Mouse (Mus musculus): ENCODE results near the gene 4930426L09Rik. TPM values are rescaled to one million over a fixed set of nuclear protein-coding genes. Genes with fewer than 3 reads are reported as not detected.

4930426L09Rik gene
- total RNA-seq, 4 experiments from 2014 or later, result 1.1 to 2.5 (median 1.2) TPM

DNA sequence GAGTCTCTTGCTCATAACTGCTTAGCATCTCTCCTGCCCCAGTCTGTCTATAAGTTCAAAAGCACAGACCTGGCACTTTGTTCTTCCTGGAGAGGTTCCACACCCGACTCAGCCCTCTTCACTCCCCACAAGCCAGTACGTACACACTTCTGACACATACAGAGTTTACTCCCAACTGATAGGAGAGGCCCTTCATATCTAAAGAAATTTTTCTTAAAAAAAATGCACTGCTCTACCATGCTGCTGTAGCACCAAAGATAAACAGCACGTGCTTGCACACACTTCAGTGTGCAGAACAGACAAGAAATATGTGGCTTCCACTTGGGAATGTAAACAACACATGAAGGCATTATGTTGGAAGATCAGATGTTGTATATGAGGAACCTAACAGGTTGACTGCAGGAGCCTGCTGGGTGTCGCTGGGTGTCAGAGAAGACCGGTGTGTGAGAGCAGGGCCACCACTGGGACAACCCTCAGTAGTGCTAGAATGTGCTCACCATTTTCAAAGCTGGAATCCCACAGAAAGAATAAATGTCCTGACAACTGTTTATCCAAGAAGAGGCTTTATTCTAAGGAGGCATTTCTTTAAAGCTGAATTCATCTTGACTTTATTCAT, 29.0 kb upstream of the 4930426L09Rik start:
- no peak for DNase-seq (ENCODE audit: low spot score in 2 of 2)

DNA sequence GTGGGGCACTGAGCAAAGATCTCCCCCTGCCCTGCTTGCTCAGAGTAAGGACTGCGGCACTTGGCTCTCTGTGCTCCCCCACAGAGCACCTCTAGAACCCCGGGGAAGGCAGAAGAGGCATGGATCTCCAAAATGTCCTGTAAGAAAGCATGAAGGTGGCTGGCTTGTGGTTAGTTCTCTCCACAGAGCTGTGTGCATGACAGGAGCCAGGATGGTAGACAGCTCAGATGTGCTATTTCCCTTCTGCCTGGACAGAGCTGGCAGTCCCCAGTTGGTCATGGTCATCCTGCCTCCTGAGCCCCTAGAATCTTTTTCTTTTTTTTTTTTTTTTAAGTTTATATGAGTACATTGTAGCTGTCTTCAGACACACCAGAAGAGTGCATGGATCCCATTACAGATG, 27.7 kb upstream of the 4930426L09Rik start:
- no peak for DNase-seq (ENCODE audit: low spot score in 2 of 2)

DNA sequence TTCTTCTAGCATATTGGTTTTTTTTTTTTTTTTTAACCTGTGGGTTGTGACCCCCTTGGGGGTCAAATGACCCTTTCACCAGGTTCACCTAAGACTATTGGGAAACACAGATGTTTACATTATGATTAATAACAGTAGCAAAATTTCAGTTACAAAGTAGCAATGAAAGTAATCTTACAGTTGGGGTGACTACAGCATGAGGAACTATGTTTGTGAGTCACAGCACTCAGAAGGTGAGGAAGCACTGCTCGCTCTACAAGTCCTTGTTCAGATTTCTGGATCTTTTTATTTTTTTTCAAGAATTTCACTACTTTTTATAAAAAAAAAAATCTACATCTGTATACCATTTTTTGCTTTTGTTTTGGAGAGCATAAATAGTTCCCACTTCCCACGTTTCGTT, 26.6 kb upstream of the 4930426L09Rik start:
- DNase-seq (ENCODE audit: low spot score in 2 of 2), result no peak

- no peak for DNase-seq (ENCODE audit: low spot score in 2 of 2)
These were observed 23.1 kb upstream of the 4930426L09Rik start for GRCm38 (mm10) chr2:18974882-18975645.

DNA sequence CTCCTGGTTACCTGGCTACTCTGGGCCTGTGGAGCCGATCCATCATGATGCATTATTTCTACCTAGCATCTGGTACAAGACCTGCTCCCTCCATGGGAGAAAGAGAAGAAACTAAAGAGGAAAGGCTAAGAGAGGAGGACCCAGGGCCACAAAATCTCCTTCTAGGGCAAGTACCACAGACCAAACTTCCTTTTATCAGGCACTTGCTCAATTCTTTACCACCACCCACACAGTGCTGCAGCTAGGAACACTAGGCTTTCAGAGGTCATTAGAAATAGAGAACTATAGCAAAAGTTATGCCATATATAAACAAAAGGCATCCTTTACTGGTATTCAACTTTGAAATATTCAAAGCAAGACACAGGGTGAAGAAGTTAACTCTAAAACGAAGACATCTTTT, 22.0 kb upstream of the 4930426L09Rik start:
- no peak for DNase-seq (ENCODE audit: low spot score in 2 of 2)

- DNase-seq (ENCODE audit: low spot score in 2 of 2), result no peak
These were observed 20.8 kb upstream of the 4930426L09Rik start for GRCm38 (mm10) chr2:18977201-18977805.

GRCm38 (mm10) chr2:18979046-18979445, 19.1 kb upstream of the 4930426L09Rik start:
- no peak for DNase-seq (ENCODE audit: low spot score in 2 of 2)

DNA sequence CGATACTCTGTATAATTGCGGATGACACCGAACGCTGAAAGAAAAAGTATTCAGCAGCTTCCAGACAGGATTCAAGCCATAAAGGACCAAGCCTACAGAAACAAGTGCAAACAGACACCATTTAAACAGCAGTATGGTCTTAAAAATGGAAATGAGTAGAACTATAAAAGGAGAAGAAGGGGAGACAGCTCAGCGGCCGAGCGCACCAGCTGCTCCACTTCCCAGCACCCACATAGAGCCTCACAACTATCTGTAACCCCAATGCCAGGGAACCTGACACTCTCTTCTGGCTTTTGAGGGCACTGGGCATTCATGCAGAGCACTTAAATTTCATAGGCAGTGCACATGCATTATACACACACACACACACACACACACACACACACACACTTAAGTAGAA, 18.5 kb upstream of the 4930426L09Rik start:
- no peak for DNase-seq (ENCODE audit: low spot score in 2 of 2)

- DNase-seq (ENCODE audit: low spot score in 2 of 2), result no peak
These were observed 15.6 kb upstream of the 4930426L09Rik start for GRCm38 (mm10) chr2:18982581-18982980.

DNA sequence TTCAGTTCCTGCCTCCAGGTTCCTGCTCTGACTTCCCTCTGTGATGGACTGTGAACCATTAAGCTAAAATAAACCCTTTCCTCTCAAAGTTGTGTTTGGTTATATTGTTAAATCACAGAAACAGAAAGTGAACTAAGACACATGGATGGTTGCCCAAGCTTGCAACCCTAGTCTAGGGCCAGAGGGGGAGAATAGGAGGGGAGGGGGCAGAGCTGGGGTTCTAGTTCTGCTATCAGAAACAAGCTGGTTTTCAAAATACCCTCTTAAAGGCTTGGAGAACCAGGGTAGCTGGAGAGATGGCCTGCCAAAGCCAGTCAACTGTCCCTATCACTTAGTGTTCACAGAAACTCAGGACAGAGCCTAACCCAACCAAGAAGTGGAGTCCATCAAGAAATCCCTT, 14.6 kb upstream of the 4930426L09Rik start:
- no peak for DNase-seq (ENCODE audit: low spot score in 2 of 2)

GRCm38 (mm10) chr2:18984095-18984847, 13.9 kb upstream of the 4930426L09Rik start:
- no peak for DNase-seq (ENCODE audit: low spot score in 2 of 2)

- no peak for DNase-seq (ENCODE audit: low spot score in 2 of 2)
These were observed 12.6 kb upstream of the 4930426L09Rik start for GRCm38 (mm10) chr2:18985506-18985905.

DNA sequence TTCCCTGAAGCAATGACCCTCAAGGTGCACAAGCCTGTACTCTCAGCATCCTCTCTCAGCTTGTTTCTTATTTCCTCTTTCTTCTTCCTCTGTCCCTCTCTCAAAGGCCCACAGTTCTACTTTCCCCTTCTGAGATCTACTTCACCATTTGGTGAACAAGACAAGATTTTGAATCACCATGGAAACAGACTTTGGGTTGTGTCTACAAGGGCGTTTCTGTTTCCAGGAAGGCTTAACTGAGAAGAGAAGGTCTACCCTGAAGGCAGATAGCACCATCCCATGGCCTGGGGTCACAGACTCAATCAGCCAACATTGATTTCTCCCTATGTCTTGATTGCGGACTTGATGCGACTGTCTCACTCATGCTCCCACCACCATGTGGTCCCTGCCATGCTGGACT, 9.3 kb upstream of the 4930426L09Rik start:
- DNase-seq (ENCODE audit: low spot score in 2 of 2), result no peak

DNA sequence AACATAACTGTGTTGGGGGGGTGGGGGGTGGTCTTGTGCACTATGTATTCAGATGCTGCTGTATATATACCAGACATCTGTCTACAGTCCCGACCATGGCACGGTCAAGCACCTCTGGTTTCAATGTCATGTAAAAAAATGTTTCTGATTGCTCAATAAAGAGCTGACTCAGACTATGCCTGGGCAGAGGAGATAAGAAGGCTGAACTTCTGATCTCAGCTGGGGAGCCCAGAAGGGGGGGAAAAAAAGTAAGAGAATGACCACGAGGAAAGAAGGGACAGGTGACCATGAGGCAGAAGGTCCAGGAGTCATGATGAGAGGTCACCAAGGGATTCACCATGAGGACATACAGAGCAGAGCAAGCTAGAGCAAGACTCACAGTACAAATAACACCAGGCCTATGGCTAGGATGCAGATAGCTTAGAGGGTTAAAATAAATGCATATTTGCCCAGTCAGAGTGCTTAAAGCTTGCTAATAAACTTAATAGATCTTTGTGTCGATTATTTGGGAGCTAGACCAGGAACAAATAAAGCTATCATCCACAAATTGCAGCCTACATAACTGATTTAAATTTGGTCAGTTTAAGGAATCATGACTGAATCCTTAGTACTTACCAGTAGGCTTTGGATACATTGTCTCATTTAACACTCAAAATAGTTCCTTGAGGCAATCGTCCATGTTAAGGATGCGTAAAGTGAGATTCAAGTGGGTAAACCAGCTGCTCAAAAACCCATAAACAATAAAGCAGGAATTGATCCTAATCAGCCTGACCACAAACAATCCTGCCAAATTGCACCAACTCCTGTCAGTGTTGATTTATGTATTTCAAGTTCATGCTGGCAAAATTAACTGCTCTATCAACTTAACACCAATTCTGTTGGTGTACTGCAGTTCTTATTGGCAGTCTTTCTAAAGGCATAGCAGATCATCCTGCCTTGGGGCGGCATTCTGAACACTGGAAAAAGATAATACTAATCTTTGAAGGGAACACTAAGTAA, 5.3 kb upstream of the 4930426L09Rik start:
- no peak for DNase-seq (ENCODE audit: low spot score in 2 of 2)

GRCm38 (mm10) chr2:18996451-18997211, 1.5 kb upstream of the 4930426L09Rik start:
- peak in 1 of 2 experiments; percentile 13 for DNase-seq (ENCODE audit: low spot score in 2 of 2)

DNA sequence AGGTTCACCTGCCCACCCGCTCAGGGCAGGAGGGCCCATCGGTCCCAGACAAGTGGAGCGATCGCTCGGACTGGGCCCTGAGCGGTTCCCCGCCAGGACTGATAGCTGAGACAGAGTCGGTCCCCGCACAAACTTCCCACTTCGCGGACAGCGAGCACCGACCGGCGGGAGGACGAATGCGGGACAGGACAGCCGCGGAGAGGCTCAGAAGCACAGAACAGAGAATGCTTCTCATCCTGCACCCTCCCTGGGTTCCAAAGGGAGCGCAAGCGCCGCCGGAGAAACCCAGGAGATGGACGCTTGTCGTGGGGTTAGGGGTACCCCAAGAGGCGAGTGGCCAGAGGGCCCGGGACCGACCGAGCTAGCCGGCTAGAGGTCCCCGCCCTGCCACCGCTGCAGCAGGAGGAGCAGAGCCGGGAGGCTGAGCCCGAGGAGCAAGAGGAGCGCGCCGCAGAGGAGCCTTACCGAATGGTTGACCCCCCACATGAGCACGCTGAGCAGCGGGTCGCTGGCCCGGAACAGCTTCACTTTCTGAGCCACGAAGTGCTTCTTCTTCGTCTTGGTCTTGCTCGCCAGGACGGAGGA, 664 bp upstream of the 4930426L09Rik start:
- peak; percentile 20 to 48 for DNase-seq (ENCODE audit: low spot score in 2 of 2)

DNA sequence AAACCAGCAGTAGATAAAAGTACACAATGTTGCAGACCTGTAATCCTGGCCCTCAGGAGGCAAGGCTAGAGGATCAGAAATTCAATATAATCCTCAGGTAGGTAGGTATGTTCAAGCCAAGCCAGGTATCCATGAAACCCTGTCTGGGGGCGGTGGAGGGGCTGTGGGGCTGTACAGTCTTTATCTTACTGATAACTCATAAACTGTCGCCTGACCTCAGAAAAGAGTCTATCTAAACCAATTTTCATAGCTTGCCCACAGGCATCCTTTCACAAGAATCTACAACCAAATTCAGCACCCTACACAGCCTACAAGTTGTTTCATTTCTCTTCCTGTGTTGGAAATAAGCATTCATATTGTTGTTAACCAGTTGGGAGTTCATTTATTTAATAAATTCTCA, 1.3 kb downstream of the 4930426L09Rik start:
- DNase-seq (ENCODE audit: low spot score in 2 of 2), result no peak

GRCm38 (mm10) chr2:19004801-19005200, 6.7 kb downstream of the 4930426L09Rik start:
- DNase-seq (ENCODE audit: low spot score in 2 of 2), result no peak

DNA sequence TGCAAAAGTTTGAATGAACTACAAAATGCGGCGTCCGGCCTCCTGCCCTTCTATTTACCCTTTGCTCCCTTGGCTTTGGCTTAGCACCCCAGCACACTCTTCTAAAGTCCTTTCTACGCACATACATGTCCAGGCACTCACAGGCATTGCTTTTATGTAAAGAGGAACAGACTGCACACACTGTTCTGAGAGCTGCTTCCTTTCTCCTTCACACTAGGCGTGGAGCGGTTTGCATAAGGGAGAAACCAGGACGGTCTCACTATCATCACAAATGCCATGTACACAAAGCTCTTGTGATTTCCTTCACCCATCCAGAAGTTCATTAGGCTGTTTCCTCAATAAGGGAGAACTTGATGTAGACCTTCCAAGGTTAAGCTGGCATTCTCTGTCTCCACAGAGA, 8.0 kb downstream of the 4930426L09Rik start:
- no peak for DNase-seq (ENCODE audit: low spot score in 2 of 2)

DNA sequence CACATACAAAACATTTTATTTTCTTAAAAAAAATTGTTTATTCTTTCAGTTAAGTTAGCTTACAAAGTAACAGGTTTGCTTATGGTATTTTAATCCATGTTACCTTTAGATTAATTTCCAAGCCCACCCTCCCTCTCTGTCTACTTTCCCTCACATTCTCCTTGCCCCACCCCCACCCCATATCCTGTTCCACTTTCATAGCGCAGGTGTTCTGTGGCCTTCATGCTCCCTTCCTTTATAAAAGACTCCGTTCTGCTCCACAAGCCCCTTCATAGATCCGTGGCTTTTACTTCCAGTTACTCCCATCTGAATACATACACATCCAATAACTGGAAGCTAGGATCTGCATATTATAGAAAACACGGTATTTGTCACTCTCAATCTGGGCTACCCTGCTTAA, 9.4 kb downstream of the 4930426L09Rik start:
- no peak for DNase-seq (ENCODE audit: low spot score in 2 of 2)
